Mouse (Mus musculus) ES-E14 (cell line): ENCODE results near the gene Ttc5. TPM values are rescaled to one million over a fixed set of nuclear protein-coding genes. Genes with fewer than 3 reads are reported as not detected.
A peak's percentile ranks its signal among the peaks of the same experiment; 100 is the strongest.

ENCODE experiments used
- DNase-seq: peaks from one replicate; pipeline ENCODE4 v3.0.0-alpha.2; 2013; ENCODE audit warnings: low read depth, low spot score
- H3K27ac ChIP-seq: 2 replicates; pipeline ENCODE4 v1.5.1; 2012; ENCODE audit warnings: low read depth, mild to moderate bottlenecking, low read length, moderate library complexity, mixed read lengths; ENCODE audit not compliant: poor library complexity, insufficient read depth, severe bottlenecking
- H3K36me3 ChIP-seq: 2 replicates; pipeline ENCODE4 v1.6.1; 2012; ENCODE audit warnings: mild to moderate bottlenecking, low read length, moderate library complexity, mixed read lengths; ENCODE audit not compliant: control insufficient read depth, poor library complexity, insufficient read depth, severe bottlenecking
- H3K4me1 ChIP-seq, 2 experiments: fragments of 150-350 bp in 1 of 2; sonication (generic) in 1 of 2; 2 replicates each; pipeline ENCODE4 v1.6.1; 2012; ENCODE audit warnings: low read length in 2 of 2, mild to moderate bottlenecking in 1 of 2, mixed read lengths in 1 of 2; ENCODE audit not compliant: control insufficient read depth in 2 of 2, insufficient read depth in 2 of 2, poor library complexity in 1 of 2
- H3K4me3 ChIP-seq, 2 experiments: fragments of 150-350 bp in 1 of 2; sonication (generic) in 1 of 2; 2 replicates each; pipeline ENCODE4 v1.5.1; 2012; ENCODE audit warnings: low read length in 2 of 2, low read depth in 1 of 2, mild to moderate bottlenecking in 1 of 2, mixed read lengths in 1 of 2; ENCODE audit not compliant: insufficient read depth in 1 of 2, poor library complexity in 1 of 2, severe bottlenecking in 1 of 2
- H3K9ac ChIP-seq: 2 replicates; pipeline ENCODE4 v1.6.1; 2012; ENCODE audit warnings: low read depth, mild to moderate bottlenecking, low read length, mixed read lengths; ENCODE audit not compliant: poor library complexity, insufficient read depth, severe bottlenecking
- H3K9me3 ChIP-seq: fragments of 150-350 bp; sonication (generic); 2 replicates; pipeline ENCODE4 v1.6.1; 2012; ENCODE audit warnings: low read depth, mild to moderate bottlenecking, low read length; ENCODE audit not compliant: control insufficient read depth, insufficient read depth
- CHD2 ChIP-seq: IDR thresholded peaks from 2 replicates; pipeline ENCODE4 v1.6.1; 2014; ENCODE audit warnings: mild to moderate bottlenecking, low read depth, low read length, inconsistent platforms
- HCFC1 ChIP-seq: IDR thresholded peaks from 2 replicates; pipeline ENCODE4 v1.6.1; 2012; ENCODE audit warnings: low read length, inconsistent platforms, borderline replicate concordance; ENCODE audit not compliant: insufficient read depth
- MAFK ChIP-seq: IDR thresholded peaks from 2 replicates; pipeline ENCODE4 v1.6.1; 2014; ENCODE audit warnings: mild to moderate bottlenecking, low read depth, low read length, inconsistent platforms; ENCODE audit not compliant: insufficient read depth
- ZC3H11A ChIP-seq: IDR thresholded peaks from 2 replicates; pipeline ENCODE4 v1.6.1; 2012; ENCODE audit warnings: low read depth, mild to moderate bottlenecking, inconsistent platforms, low read length, borderline replicate concordance
- ZNF384 ChIP-seq: IDR thresholded peaks from 2 replicates; pipeline ENCODE4 v1.6.1; 2012; ENCODE audit warnings: low read depth, low read length, inconsistent platforms
- in situ Hi-C, 2 experiments: fragments of 600-800 bp; cut with MboI; formaldehyde crosslinking; loops; one replicate each; pipeline ENCODE4 v1.15.1; 2025; ENCODE audit warnings: low sequenced_read_pairs in 2 of 2, inconsistent platforms in 1 of 2; ENCODE audit not compliant: unreplicated experiment in 2 of 2
- total RNA-seq: library from RNA; depleted of rRNA; stranded (reverse); fragments of 300-350 nt; gene quantifications from 2 replicates; pipeline ENCODE4 v1.2.3, GENCODE M21; 2012

Gene Ttc5
- total RNA-seq, 1 experiment: 28.4 TPM

- Histone ChIP-seq H3K9me3 (no peaks in the 10 kb centered on the region), H3K9ac (peak overlapping the region; percentile 60), H3K4me1 (peaks cover 0 to 2% of the 10 kb centered on the region in 2 experiments; a peak in 1 of 4 replicates), H3K36me3 (peaks cover 31% of the 10 kb centered on the region), H3K27ac (peak overlapping the region; percentile 11; the same call in 1 of the 2 replicates), H3K4me3 (peak overlapping the region; percentile 51 to 55)
- no peak for DNase-seq
- TF ChIP-seq CHD2 (no peak; the same call in 1 of the 2 replicates), MAFK (no peak), HCFC1 (no peak), ZC3H11A (no peak), ZNF384 (no peak)
- in situ Hi-C loops: no loop called here
These were observed 10.1 kb upstream of the Ttc5 start for GRCm38 (mm10) chr14:50795261-50795935.

GRCm38 (mm10) chr14:50788157-50788556, 2.8 kb upstream of the Ttc5 start:
- no peak overlapping the region for H3K9ac ChIP-seq
- in situ Hi-C loops: no loop called here
- H3K27ac ChIP-seq: no peak overlapping the region
- TF ChIP-seq CHD2 (no peak), ZNF384 (no peak), MAFK (no peak), HCFC1 (no peak), ZC3H11A (no peak)
- H3K4me1 ChIP-seq: peaks cover 1 to 2% of the 10 kb centered on the region in 2 experiments; a peak in 3 of 4 replicates
- H3K36me3 ChIP-seq: peaks cover 12% of the 10 kb centered on the region
- H3K4me3 ChIP-seq: no peak overlapping the region
- no peak for DNase-seq
- H3K9me3 ChIP-seq: no peaks in the 10 kb centered on the region

GRCm38 (mm10) chr14:50784391-50785250, 698 bp downstream of the Ttc5 start:
- TF ChIP-seq ZNF384: no peak
- TF ChIP-seq ZC3H11A: no peak
- TF ChIP-seq MAFK: no peak
- no peak for TF ChIP-seq CHD2
- TF ChIP-seq HCFC1: no peak
- Histone ChIP-seq H3K4me3 (peak overlapping the region; percentile 83), H3K9ac (peak overlapping the region; percentile 77), H3K9me3 (no peaks in the 10 kb centered on the region), H3K27ac (peak overlapping the region; percentile 28), H3K4me1 (peaks cover 1 to 6% of the 10 kb centered on the region in 2 experiments; a peak in 3 of 4 replicates), H3K36me3 (peaks cover 6% of the 10 kb centered on the region)
- in situ Hi-C loops: no loop called here
- no peak for DNase-seq

GRCm38 (mm10) chr14:50782166-50782565, 3.2 kb downstream of the Ttc5 start:
- in situ Hi-C loops: no loop called here
- H3K4me1 ChIP-seq: peaks cover 1 to 6% of the 10 kb centered on the region in 2 experiments; a peak in 3 of 4 replicates
- no peak for TF ChIP-seq MAFK
- no peaks in the 10 kb centered on the region for H3K9me3 ChIP-seq
- no peak overlapping the region for H3K4me3 ChIP-seq
- H3K27ac ChIP-seq: peak overlapping the region; percentile 8; the same call in 1 of the 2 replicates
- DNase-seq: no peak
- no peak overlapping the region for H3K9ac ChIP-seq
- H3K36me3 ChIP-seq: peaks cover 13% of the 10 kb centered on the region
